8 mouse cellular contexts compared by ENCODE assay signal in genomic region chr12:86801148-86802004, GRCm38 (mm10).
DNase-seq lines count a peak whose midpoint lies in the region; ATAC-seq and TF ChIP-seq lines count a peak whose summit lies in the region.

No protein-coding gene starts in this region.

- 2% methylated on average over 23 of the region's 23 CpGs for WGBS in cerebellum, adult 2 months
- under 1% methylated on average over 23 of the region's 23 CpGs for WGBS in forebrain, embryonic 15.5 days
- WGBS in liver, embryonic 14.5 days (ENCODE audit: insufficient replicate concordance) = 10% methylated on average over 23 of the region's 23 CpGs
- WGBS in neural tube, embryonic 11.5 days = under 1% methylated on average over 23 of the region's 23 CpGs

- TF ChIP-seq POLR2A in cerebellum, adult 2 months (IDR thresholded peaks at IDR 0.05; ENCODE audit: borderline replicate concordance, insufficient read depth, low read length) = peak; percentile 60; the same call in 1 of the 2 replicates

- peak overlapping the region; percentile 23 to 53; a peak in 3 of 4 replicates for H3K4me3 ChIP-seq in ES-E14 (ENCODE audit: insufficient read depth in 1 of 2, low read depth in 1 of 2, low read length in 2 of 2, poor library complexity in 1 of 2, severe bottlenecking in 1 of 2)
- H3K4me3 ChIP-seq in cerebellum, adult 2 months (replicated peaks; ENCODE audit: insufficient read depth, low read depth, low read length) = peak overlapping the region; percentile 25
- H3K4me3 ChIP-seq in forebrain, embryonic 15.5 days = peak overlapping the region; percentile 11
- H3K4me3 ChIP-seq in liver, embryonic 14.5 days (ENCODE audit: insufficient read depth in 1 of 2, low read depth in 2 of 2, low read length in 2 of 2) = peak overlapping the region; percentile 6 to 33
- peak overlapping the region; percentile 8; the same call in 1 of the 2 replicates for H3K4me3 ChIP-seq in neural tube, embryonic 11.5 days (ENCODE audit: low read depth, low read length)

- no peak for TF ChIP-seq CTCF in cerebellum, adult 2 months (IDR thresholded peaks at IDR 0.05; ENCODE audit: borderline replicate concordance, insufficient read depth, low read depth, low read length)
- TF ChIP-seq CTCF in liver, embryonic 14.5 days (IDR thresholded peaks at IDR 0.05; ENCODE audit: low read depth) = no peak

- intact Hi-C loops in heart, postnatal 10 days (cut with DNase I) = loop anchor here (2.0 kb wide), 2 partner anchors 15 to 23 kb away; no protein-coding TSS in a partner anchor

- no peaks in the 10 kb centered on the region for H3K9me3 ChIP-seq in ES-E14 (ENCODE audit: control insufficient read depth, insufficient read depth, low read depth, low read length)
- H3K9me3 ChIP-seq in forebrain, embryonic 15.5 days = no peaks in the 10 kb centered on the region
- H3K9me3 ChIP-seq in liver, embryonic 14.5 days (ENCODE audit: control insufficient read depth, low read length) = no peaks in the 10 kb centered on the region
- no peaks in the 10 kb centered on the region for H3K9me3 ChIP-seq in neural tube, embryonic 11.5 days (ENCODE audit: control insufficient read depth, low read length)

- H3K27me3 ChIP-seq in cerebellum, adult 2 months (ENCODE audit: control insufficient read depth, insufficient read depth, low read length) = no peaks in the 10 kb centered on the region
- no peaks in the 10 kb centered on the region for H3K27me3 ChIP-seq in forebrain, embryonic 15.5 days
- H3K27me3 ChIP-seq in liver, embryonic 14.5 days (ENCODE audit: control insufficient read depth, insufficient read depth, low read length) = peaks cover 3% of the 10 kb centered on the region; the same call in 1 of the 2 replicates
- no peaks in the 10 kb centered on the region for H3K27me3 ChIP-seq in neural tube, embryonic 11.5 days (ENCODE audit: control insufficient read depth, insufficient read depth, low read length)

- peaks cover 20 to 40% of the 10 kb centered on the region in 2 experiments for H3K4me1 ChIP-seq in ES-E14 (ENCODE audit: control insufficient read depth in 2 of 2, insufficient read depth in 2 of 2, low read length in 2 of 2, poor library complexity in 1 of 2)
- peaks cover 57% of the 10 kb centered on the region for H3K4me1 ChIP-seq in cerebellum, adult 2 months (ENCODE audit: control insufficient read depth, insufficient read depth, low read length)
- peaks cover 78% of the 10 kb centered on the region for H3K4me1 ChIP-seq in forebrain, embryonic 15.5 days
- H3K4me1 ChIP-seq in liver, embryonic 14.5 days (replicated peaks; ENCODE audit: control insufficient read depth in 2 of 2, insufficient read depth in 2 of 2, low read length in 1 of 2) = peaks cover 15 to 36% of the 10 kb centered on the region in 2 experiments
- H3K4me1 ChIP-seq in neural tube, embryonic 11.5 days (ENCODE audit: control insufficient read depth, insufficient read depth, low read length) = peaks cover 36% of the 10 kb centered on the region

- peak; percentile 75 for ATAC-seq in forebrain, embryonic 15.5 days (replicated peaks)
- peak; percentile 74 for ATAC-seq in liver, embryonic 14.5 days (ENCODE audit: insufficient read depth)
- peak; percentile 72 for ATAC-seq in neural tube, embryonic 11.5 days (ENCODE audit: insufficient read depth, low FRiP score, low TSS enrichment)

- in situ Hi-C loops in ES-E14 (cut with MboI; ENCODE audit: low sequenced_read_pairs in 2 of 2, unreplicated experiment in 2 of 2) = no loop called here

- peak overlapping the region; percentile 38 for H3K4me2 ChIP-seq in forebrain, embryonic 15.5 days (replicated peaks)
- H3K4me2 ChIP-seq in liver, embryonic 14.5 days (ENCODE audit: low read depth) = peak overlapping the region; percentile 64
- peak overlapping the region; percentile 32 for H3K4me2 ChIP-seq in neural tube, embryonic 11.5 days (ENCODE audit: low read depth)

- peak overlapping the region; percentile 97 for H3K27ac ChIP-seq in ES-E14 (ENCODE audit: insufficient read depth, low read depth, low read length, poor library complexity, severe bottlenecking)
- peak overlapping the region; percentile 96 for H3K27ac ChIP-seq in cerebellum, adult 2 months (ENCODE audit: insufficient read depth, low read length)
- peak overlapping the region; percentile 98 for H3K27ac ChIP-seq in forebrain, embryonic 15.5 days (replicated peaks)
- peak overlapping the region; percentile 66 for H3K27ac ChIP-seq in liver, embryonic 14.5 days
- peak overlapping the region; percentile 96 for H3K27ac ChIP-seq in neural tube, embryonic 11.5 days (ENCODE audit: low read depth, low read length)

- DNase-seq in ES-E14 (ENCODE audit: low read depth, low spot score) = peak; percentile 56
- peak; percentile 99 for DNase-seq in cerebellum, adult 2 months
- DNase-seq in heart, postnatal 10 days = peak; percentile 98 to 99
- DNase-seq in kidney, postnatal 4 days = peak; percentile 97 to 98
- DNase-seq in liver, embryonic 14.5 days (ENCODE audit: low read depth in 3 of 3, low spot score in 3 of 3) = peak in 1 of 3 experiments; percentile 46
- DNase-seq in neural tube, embryonic 11.5 days (ENCODE audit: low spot score) = peak; percentile 89
- peak; percentile 92 for DNase-seq in testis, postnatal 14 days (ENCODE audit: low spot score)

- no peaks in the 10 kb centered on the region for H3K36me3 ChIP-seq in ES-E14 (ENCODE audit: control insufficient read depth, insufficient read depth, low read length, poor library complexity, severe bottlenecking)
- H3K36me3 ChIP-seq in forebrain, embryonic 15.5 days = no peaks in the 10 kb centered on the region
- no peaks in the 10 kb centered on the region for H3K36me3 ChIP-seq in liver, embryonic 14.5 days (replicated peaks; ENCODE audit: control insufficient read depth, insufficient read depth, low read depth)
- no peaks in the 10 kb centered on the region for H3K36me3 ChIP-seq in neural tube, embryonic 11.5 days (ENCODE audit: control insufficient read depth, insufficient read depth, low read length)

- TF ChIP-seq EP300 in liver, embryonic 14.5 days (IDR thresholded peaks at IDR 0.05; ENCODE audit: low read depth) = no peak; the same call in none of the 2 replicates

- H3K9ac ChIP-seq in ES-E14 (ENCODE audit: insufficient read depth, low read depth, low read length, poor library complexity, severe bottlenecking) = peak overlapping the region; percentile 67
- H3K9ac ChIP-seq in forebrain, embryonic 15.5 days (replicated peaks) = peak overlapping the region; percentile 39
- peak overlapping the region; percentile 20 for H3K9ac ChIP-seq in liver, embryonic 14.5 days (replicated peaks)
- H3K9ac ChIP-seq in neural tube, embryonic 11.5 days (ENCODE audit: low read length) = peak overlapping the region; percentile 47

TF ChIP-seq in ES-E14, 5 proteins besides CTCF, POLR2A, EP300 and RAD21:
- TF ChIP-seq ZC3H11A (IDR thresholded peaks at IDR 0.05; ENCODE audit: borderline replicate concordance, low read depth, low read length) (no peak), HCFC1 (IDR thresholded peaks at IDR 0.05; ENCODE audit: borderline replicate concordance, insufficient read depth, low read length) (no peak; the same call in 1 of the 2 replicates), CHD2 (IDR thresholded peaks at IDR 0.05; ENCODE audit: low read depth, low read length) (no peak; the same call in 1 of the 2 replicates), ZNF384 (IDR thresholded peaks at IDR 0.05; ENCODE audit: low read depth, low read length) (no peak), MAFK (IDR thresholded peaks at IDR 0.05; ENCODE audit: insufficient read depth, low read depth, low read length) (peak; percentile 98)
